Mouse (Mus musculus): ENCODE data around the gene Plcb1. TPM values are rescaled to one million over a fixed set of nuclear protein-coding genes. Genes with fewer than 3 reads are reported as not detected.

Plcb1 gene
- polyA plus RNA-seq, 1 experiment from 2014 or later, result 21.2 TPM

DNA sequence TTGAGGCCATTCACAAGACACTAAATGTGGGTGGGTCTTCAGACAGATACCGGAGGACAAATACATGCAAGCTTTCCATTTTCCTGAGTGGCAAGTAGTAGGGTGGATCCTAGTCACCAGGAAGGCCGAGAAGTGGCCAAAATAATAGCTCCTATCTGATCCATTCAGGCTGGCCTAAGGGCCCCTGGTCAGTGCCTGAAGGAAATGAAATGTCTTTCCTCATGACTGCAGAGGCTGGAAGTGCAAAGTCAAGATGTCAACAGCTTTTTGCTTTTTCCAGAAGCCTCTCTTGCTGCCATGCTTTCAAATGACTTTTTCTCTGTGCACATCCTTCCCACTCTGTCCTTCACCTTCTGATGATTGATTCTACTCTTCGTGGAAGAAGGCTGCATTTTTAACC, 415.0 kb downstream of the Plcb1 start:
- no peaks in the 10 kb centered on the region for H3K4me1 ChIP-seq (replicated peaks)
- H3K4me3 ChIP-seq (replicated peaks), result no peak overlapping the region
- no peak overlapping the region for H3K9ac ChIP-seq (replicated peaks)
- no peak overlapping the region for H3K27ac ChIP-seq
- no peaks in the 10 kb centered on the region for H3K36me3 ChIP-seq
- WGBS, result 87% methylated on average over 3 of the region's 3 CpGs
- ATAC-seq, result no peak
- no peaks in the 10 kb centered on the region for H3K9me3 ChIP-seq
- no peaks in the 10 kb centered on the region for H3K27me3 ChIP-seq
- H3K4me2 ChIP-seq (replicated peaks), result no peak overlapping the region

GRCm38 (mm10) chr2:135202390-135202789, 416.5 kb downstream of the Plcb1 start:
- no peak overlapping the region for H3K27ac ChIP-seq
- no peaks in the 10 kb centered on the region for H3K4me1 ChIP-seq (replicated peaks)
- no peaks in the 10 kb centered on the region for H3K9me3 ChIP-seq
- H3K9ac ChIP-seq (replicated peaks), result no peak overlapping the region
- H3K27me3 ChIP-seq, result no peaks in the 10 kb centered on the region
- H3K36me3 ChIP-seq, result no peaks in the 10 kb centered on the region
- H3K4me3 ChIP-seq (replicated peaks), result no peak overlapping the region
- no peak for ATAC-seq
- no peak overlapping the region for H3K4me2 ChIP-seq (replicated peaks)
- 89% methylated on average over 4 of the region's 4 CpGs for WGBS

DNA sequence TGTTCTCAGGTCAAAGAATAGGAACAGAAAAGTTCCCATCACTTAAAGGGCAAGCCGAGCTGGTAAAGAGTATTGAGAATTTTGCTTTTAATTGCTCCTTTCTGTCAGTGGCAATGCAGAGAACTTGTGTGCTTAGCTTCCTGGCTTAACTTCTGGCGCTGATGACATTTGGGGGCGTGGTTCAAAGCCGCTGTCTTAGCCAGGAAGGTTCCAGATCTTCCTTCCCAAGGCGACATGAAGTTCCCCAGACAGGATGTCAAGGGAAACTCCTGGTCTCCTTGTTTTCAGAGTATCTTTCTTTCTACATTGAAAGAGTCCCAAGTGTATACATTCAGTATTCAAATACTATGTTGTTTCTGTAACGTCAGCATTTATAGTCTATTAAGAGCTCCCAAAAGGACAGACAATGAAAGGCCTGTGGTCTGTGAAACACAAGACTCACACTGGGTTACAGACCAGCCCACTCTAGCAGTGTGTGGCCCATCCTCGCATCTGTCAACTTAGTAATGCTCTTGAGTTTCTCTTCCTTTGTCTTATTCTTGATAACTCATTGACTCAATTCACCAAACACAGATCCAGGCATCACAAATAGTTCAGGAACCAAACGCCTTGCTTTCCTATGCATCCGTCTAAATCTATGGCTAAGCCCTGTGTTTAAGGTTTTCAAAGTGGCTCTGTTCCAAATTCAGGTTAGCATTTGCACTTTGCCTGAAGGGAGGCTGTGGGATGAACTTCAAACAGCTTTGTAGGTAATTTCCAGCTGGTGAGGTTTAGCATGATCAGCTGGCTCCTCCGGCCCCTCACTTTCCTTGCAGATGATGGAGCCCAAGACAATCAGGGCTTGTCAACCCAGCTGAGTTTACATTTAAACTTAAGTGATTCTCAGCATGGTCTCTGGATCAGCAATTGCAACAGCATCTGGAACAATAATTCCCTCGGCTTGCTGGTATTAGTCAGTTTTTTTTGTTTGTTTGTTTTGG, 418.6 kb downstream of the Plcb1 start:
- Histone ChIP-seq H3K27ac (no peak overlapping the region), H3K4me3 (replicated peaks) (no peak overlapping the region), H3K9ac (replicated peaks) (no peak overlapping the region), H3K4me2 (replicated peaks) (no peak overlapping the region), H3K4me1 (replicated peaks) (no peaks in the 10 kb centered on the region), H3K36me3 (no peaks in the 10 kb centered on the region), H3K9me3 (no peaks in the 10 kb centered on the region), H3K27me3 (no peaks in the 10 kb centered on the region)
- 83% methylated on average over 11 of the region's 11 CpGs for WGBS
- no peak for ATAC-seq

DNA sequence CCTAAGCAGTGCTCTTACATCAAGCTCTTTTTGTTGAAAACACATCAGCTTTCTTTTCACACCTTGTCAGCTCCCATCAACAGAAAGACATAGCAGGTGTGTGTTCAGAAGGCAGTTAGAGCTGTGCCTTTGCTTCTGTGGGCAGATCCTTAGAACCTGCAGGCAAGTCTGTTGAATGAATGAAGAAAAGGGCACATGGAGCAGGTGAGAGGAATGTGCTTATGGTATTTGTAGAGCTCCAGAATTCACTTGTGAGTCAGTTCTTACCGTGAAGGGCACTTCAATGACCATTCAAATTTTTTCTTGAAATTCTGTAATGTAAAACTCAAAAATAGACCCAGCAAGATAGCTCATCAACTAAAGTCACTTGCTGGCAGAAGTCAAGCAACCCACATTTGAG, 423.0 kb downstream of the Plcb1 start:
- Histone ChIP-seq H3K36me3 (no peaks in the 10 kb centered on the region), H3K9ac (replicated peaks) (no peak overlapping the region), H3K27me3 (no peaks in the 10 kb centered on the region), H3K27ac (no peak overlapping the region), H3K9me3 (no peaks in the 10 kb centered on the region), H3K4me2 (replicated peaks) (no peak overlapping the region), H3K4me3 (replicated peaks) (no peak overlapping the region), H3K4me1 (replicated peaks) (no peaks in the 10 kb centered on the region; the same call in 1 of the 2 replicates)
- 87% methylated on average over 1 of the region's 1 CpGs for WGBS
- ATAC-seq, result no peak

DNA sequence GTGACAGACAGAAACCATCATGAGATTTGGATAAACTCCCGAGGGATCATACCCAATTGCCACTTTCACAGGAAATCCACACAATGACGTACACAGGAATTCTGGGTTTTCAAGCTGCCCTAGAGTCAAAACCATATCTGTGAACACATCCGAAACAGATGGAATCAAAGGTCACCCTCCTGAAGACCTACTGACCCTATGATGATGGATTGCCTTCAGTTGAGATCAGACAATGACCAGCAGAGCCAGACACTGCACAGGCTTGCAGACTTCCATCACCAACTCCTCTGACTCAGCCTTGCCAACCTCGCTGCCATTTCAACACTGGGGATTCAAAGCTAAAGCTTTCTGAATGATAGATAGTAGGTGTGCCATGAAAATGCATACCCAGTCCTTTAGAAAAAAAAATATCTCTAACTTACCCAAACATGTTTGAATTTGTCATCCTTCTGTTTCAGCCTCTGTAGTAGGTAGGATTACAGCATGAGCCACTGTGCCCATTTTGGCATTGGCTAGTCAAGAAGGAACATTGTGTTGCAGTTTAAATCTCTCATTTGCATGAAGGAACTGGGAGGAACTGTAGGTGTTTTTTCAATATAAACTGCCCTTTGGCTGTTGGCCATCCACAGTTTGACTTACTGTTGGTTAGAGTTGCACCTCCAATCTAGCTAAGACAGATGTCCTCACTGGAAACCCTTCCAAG, 429.0 kb downstream of the Plcb1 start:
- H3K27ac ChIP-seq, result no peak overlapping the region
- H3K9me3 ChIP-seq, result no peaks in the 10 kb centered on the region
- no peak for ATAC-seq
- no peaks in the 10 kb centered on the region; the same call in 1 of the 2 replicates for H3K4me1 ChIP-seq (replicated peaks)
- no peak overlapping the region for H3K4me3 ChIP-seq (replicated peaks)
- H3K36me3 ChIP-seq, result no peaks in the 10 kb centered on the region
- no peak overlapping the region for H3K4me2 ChIP-seq (replicated peaks)
- no peak overlapping the region for H3K9ac ChIP-seq (replicated peaks)
- WGBS, result 80% methylated on average over 4 of the region's 4 CpGs
- no peaks in the 10 kb centered on the region for H3K27me3 ChIP-seq

- H3K9ac ChIP-seq (replicated peaks), result no peak overlapping the region
- WGBS, result 85% methylated on average over 3 of the region's 3 CpGs
- no peaks in the 10 kb centered on the region for H3K4me1 ChIP-seq (replicated peaks)
- H3K27ac ChIP-seq, result no peak overlapping the region
- ATAC-seq, result no peak
- H3K9me3 ChIP-seq, result no peaks in the 10 kb centered on the region
- H3K4me2 ChIP-seq (replicated peaks), result no peak overlapping the region
- no peaks in the 10 kb centered on the region for H3K36me3 ChIP-seq
- H3K4me3 ChIP-seq (replicated peaks), result no peak overlapping the region
- H3K27me3 ChIP-seq, result no peaks in the 10 kb centered on the region
Measured at GRCm38 (mm10) chr2:135219406-135219805, 433.5 kb downstream of the Plcb1 start.

- H3K4me2 ChIP-seq (replicated peaks), result no peak overlapping the region
- 67% methylated on average over 3 of the region's 3 CpGs for WGBS
- H3K27ac ChIP-seq, result no peak overlapping the region
- no peaks in the 10 kb centered on the region for H3K4me1 ChIP-seq (replicated peaks)
- H3K4me3 ChIP-seq (replicated peaks), result no peak overlapping the region
- H3K27me3 ChIP-seq, result no peaks in the 10 kb centered on the region
- no peaks in the 10 kb centered on the region for H3K36me3 ChIP-seq
- H3K9ac ChIP-seq (replicated peaks), result no peak overlapping the region
- ATAC-seq, result no peak
- no peaks in the 10 kb centered on the region for H3K9me3 ChIP-seq
Measured at GRCm38 (mm10) chr2:135225604-135226025, 439.7 kb downstream of the Plcb1 start.

DNA sequence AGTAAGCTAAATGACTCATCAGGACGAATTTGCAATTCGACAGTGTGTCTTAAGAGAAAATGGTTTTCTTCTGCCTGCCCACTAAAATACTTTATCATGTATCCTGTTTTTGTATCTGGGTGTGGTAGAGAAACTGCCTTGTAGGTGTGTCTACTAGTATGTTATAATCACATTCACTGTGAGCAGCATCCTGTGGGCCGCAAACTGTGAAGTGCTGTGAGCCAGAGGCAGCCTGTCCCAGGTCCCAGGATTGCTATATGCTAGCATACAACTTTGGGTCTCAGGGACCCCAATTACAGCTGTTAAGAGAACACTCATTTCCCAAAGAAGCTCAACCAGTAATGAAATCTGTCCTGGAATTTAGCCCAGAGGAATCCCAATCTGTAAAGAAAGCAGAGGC, 444.4 kb downstream of the Plcb1 start:
- Histone ChIP-seq H3K4me1 (replicated peaks) (no peaks in the 10 kb centered on the region), H3K9ac (replicated peaks) (no peak overlapping the region), H3K27ac (no peak overlapping the region), H3K4me2 (replicated peaks) (no peak overlapping the region), H3K36me3 (no peaks in the 10 kb centered on the region), H3K27me3 (no peaks in the 10 kb centered on the region), H3K9me3 (no peaks in the 10 kb centered on the region), H3K4me3 (replicated peaks) (no peak overlapping the region)
- WGBS, result 90% methylated on average over 3 of the region's 3 CpGs
- ATAC-seq, result no peak

DNA sequence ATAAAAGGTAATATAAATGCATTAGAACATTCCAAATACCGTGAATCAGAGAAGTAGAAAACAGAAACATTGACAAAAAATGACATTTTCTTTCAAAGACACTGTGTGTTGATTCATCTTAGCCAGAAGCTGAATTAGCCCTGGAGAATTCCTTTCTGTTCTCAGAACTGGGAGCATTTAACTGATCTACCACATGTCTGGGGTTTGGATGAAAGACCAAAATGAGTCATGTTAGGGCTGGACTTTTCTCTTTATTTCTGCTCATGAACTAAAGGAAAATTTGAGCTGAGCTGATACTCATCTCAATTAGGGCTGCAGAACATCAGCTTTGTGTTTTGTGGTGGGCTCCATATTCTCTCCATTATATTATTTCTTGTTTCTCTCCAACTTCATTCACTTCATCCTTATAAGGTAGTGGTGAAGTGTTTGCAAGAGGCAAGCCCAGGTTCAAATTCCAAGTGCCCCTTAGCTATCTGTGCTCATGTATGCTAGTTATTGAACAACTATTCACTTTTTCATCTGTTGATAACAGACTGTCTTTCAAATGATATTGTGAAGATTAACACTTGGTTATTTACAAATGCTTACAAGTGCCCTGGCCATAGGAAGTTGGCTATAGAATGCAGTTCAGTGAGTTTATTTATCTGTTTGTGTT, 456.9 kb downstream of the Plcb1 start:
- WGBS, result 88% methylated on average over 1 of the region's 1 CpGs
- H3K36me3 ChIP-seq, result no peaks in the 10 kb centered on the region
- H3K4me1 ChIP-seq (replicated peaks), result no peaks in the 10 kb centered on the region
- H3K27ac ChIP-seq, result no peak overlapping the region
- no peaks in the 10 kb centered on the region for H3K9me3 ChIP-seq
- H3K27me3 ChIP-seq, result no peaks in the 10 kb centered on the region
- no peak overlapping the region for H3K9ac ChIP-seq (replicated peaks)
- no peak overlapping the region for H3K4me3 ChIP-seq (replicated peaks)
- ATAC-seq, result no peak
- H3K4me2 ChIP-seq (replicated peaks), result no peak overlapping the region

DNA sequence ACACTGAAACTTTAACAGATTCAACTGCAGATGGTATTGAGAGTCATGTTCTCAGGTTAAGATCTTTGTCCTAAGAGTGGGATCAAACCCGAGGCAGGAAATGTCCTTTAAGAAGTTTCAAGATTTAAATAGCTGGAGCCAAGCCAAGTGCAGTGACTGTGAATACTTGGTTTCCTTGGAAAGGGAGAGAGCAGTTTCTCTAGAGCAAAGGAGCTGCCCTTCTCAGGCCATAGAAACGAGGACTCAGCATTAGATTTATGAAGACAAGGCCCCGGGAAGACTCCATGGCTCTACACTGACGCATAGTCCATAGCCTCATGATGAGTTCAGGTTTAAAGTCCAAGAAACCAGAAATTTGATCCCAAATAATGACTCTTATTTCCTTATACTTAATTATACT, 457.9 kb downstream of the Plcb1 start:
- Histone ChIP-seq H3K4me3 (replicated peaks) (no peak overlapping the region), H3K27ac (no peak overlapping the region), H3K4me1 (replicated peaks) (no peaks in the 10 kb centered on the region), H3K9me3 (no peaks in the 10 kb centered on the region), H3K9ac (replicated peaks) (no peak overlapping the region), H3K4me2 (replicated peaks) (no peak overlapping the region), H3K27me3 (no peaks in the 10 kb centered on the region), H3K36me3 (no peaks in the 10 kb centered on the region)
- 67% methylated on average over 4 of the region's 4 CpGs for WGBS
- no peak for ATAC-seq

- no peaks in the 10 kb centered on the region for H3K27me3 ChIP-seq
- H3K9me3 ChIP-seq, result no peaks in the 10 kb centered on the region
- H3K9ac ChIP-seq (replicated peaks), result no peak overlapping the region
- H3K4me2 ChIP-seq (replicated peaks), result no peak overlapping the region
- WGBS, result 99% methylated on average over 2 of the region's 2 CpGs
- H3K4me3 ChIP-seq (replicated peaks), result no peak overlapping the region
- H3K27ac ChIP-seq, result no peak overlapping the region
- no peaks in the 10 kb centered on the region for H3K4me1 ChIP-seq (replicated peaks)
- no peaks in the 10 kb centered on the region for H3K36me3 ChIP-seq
- ATAC-seq, result no peak
Measured at GRCm38 (mm10) chr2:135249925-135250324, 464.1 kb downstream of the Plcb1 start.

DNA sequence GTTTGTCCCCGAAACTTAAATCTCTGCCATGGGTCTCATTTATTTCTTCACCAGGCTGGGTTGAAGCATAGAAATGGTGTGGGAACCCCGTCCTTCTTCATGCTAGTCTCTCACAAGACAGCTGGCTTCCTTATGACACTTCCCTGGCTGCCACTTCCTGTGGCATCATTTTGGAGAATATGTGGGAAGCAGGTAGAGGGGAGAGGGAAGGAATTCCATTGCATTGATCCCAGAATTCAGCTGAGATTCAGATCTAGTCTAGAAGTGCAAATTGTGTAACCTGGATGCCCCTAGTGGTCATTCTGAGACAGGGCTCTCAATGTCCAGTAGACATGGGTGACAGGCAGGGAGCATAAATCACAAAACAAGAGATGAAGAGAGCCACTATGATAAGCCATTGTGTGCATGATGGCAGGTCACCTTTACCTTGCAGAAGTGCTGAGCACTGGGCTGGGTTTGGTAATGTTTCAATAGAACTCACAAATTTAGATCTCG, 466.0 kb downstream of the Plcb1 start:
- Histone ChIP-seq H3K36me3 (no peaks in the 10 kb centered on the region), H3K4me3 (replicated peaks) (no peak overlapping the region), H3K4me1 (replicated peaks) (no peaks in the 10 kb centered on the region), H3K9ac (replicated peaks) (no peak overlapping the region), H3K4me2 (replicated peaks) (no peak overlapping the region), H3K9me3 (no peaks in the 10 kb centered on the region), H3K27ac (no peak overlapping the region), H3K27me3 (no peaks in the 10 kb centered on the region)
- ATAC-seq, result no peak
- 94% methylated on average over 3 of the region's 3 CpGs for WGBS
